Mouse (Mus musculus): ENCODE measurements around the gene Tbxa2r. TPM values are rescaled to one million over a fixed set of nuclear protein-coding genes. Genes with fewer than 3 reads are reported as not detected.

The Tbxa2r gene
- total and polyA plus RNA-seq, 2 experiments: 0.37 to 4.0 TPM

- Histone ChIP-seq H3K27ac (replicated peaks; ENCODE audit: insufficient read depth, low read depth, low read length) (no peak overlapping the region), H3K4me1 (ENCODE audit: control insufficient read depth, insufficient read depth, low read length) (peaks cover 18% of the 10 kb centered on the region), H3K4me3 (ENCODE audit: insufficient read depth, low read depth, low read length) (no peak overlapping the region), H3K79me2 (ENCODE audit: control insufficient read depth, insufficient read depth, low read length) (peaks cover 9% of the 10 kb centered on the region; the same call in 1 of the 2 replicates), H3K27me3 (ENCODE audit: control insufficient read depth, insufficient read depth, low read length) (no peaks in the 10 kb centered on the region), H3K9ac (ENCODE audit: low read depth, low read length) (no peak overlapping the region), H3K36me3 (ENCODE audit: control insufficient read depth, insufficient read depth, low read length) (peaks cover 7% of the 10 kb centered on the region)
- WGBS: 94% methylated on average over 27 of the region's 27 CpGs
- no peak for TF ChIP-seq CTCF (IDR thresholded peaks at IDR 0.05; ENCODE audit: low read depth, low read length)
- TF ChIP-seq POLR2A (IDR thresholded peaks at IDR 0.05; ENCODE audit: extremely low read depth, insufficient read depth, low read length): no peak
- DNase-seq (ENCODE audit: extremely low read depth, low read depth, low spot score): no peak
Measured at GRCm38 (mm10) chr10:81322444-81322843, 6.1 kb upstream of the Tbxa2r start.

- H3K27me3 ChIP-seq (ENCODE audit: control insufficient read depth, insufficient read depth, low read length): no peaks in the 10 kb centered on the region
- peaks cover 17% of the 10 kb centered on the region for H3K4me1 ChIP-seq (ENCODE audit: control insufficient read depth, insufficient read depth, low read length)
- no peak overlapping the region for H3K9ac ChIP-seq (ENCODE audit: low read depth, low read length)
- H3K79me2 ChIP-seq (ENCODE audit: control insufficient read depth, insufficient read depth, low read length): peaks cover 9% of the 10 kb centered on the region; the same call in 1 of the 2 replicates
- H3K4me3 ChIP-seq (ENCODE audit: insufficient read depth, low read depth, low read length): no peak overlapping the region
- H3K27ac ChIP-seq (replicated peaks; ENCODE audit: insufficient read depth, low read depth, low read length): no peak overlapping the region
- TF ChIP-seq POLR2A (IDR thresholded peaks at IDR 0.05; ENCODE audit: extremely low read depth, insufficient read depth, low read length) (no peak), CTCF (IDR thresholded peaks at IDR 0.05; ENCODE audit: low read depth, low read length) (no peak)
- WGBS: 96% methylated on average over 23 of the region's 23 CpGs
- H3K36me3 ChIP-seq (ENCODE audit: control insufficient read depth, insufficient read depth, low read length): peaks cover 7% of the 10 kb centered on the region
- DNase-seq (ENCODE audit: extremely low read depth, low read depth, low spot score): no peak
Measured at GRCm38 (mm10) chr10:81323141-81323775, 5.3 kb upstream of the Tbxa2r start.

GRCm38 (mm10) chr10:81323791-81324530, 4.6 kb upstream of the Tbxa2r start:
- Histone ChIP-seq H3K36me3 (ENCODE audit: control insufficient read depth, insufficient read depth, low read length) (peaks cover 7% of the 10 kb centered on the region), H3K4me1 (ENCODE audit: control insufficient read depth, insufficient read depth, low read length) (peaks cover 10% of the 10 kb centered on the region), H3K27ac (replicated peaks; ENCODE audit: insufficient read depth, low read depth, low read length) (no peak overlapping the region), H3K9ac (ENCODE audit: low read depth, low read length) (no peak overlapping the region), H3K4me3 (ENCODE audit: insufficient read depth, low read depth, low read length) (no peak overlapping the region), H3K27me3 (ENCODE audit: control insufficient read depth, insufficient read depth, low read length) (no peaks in the 10 kb centered on the region), H3K79me2 (ENCODE audit: control insufficient read depth, insufficient read depth, low read length) (peaks cover 9% of the 10 kb centered on the region; the same call in 1 of the 2 replicates)
- no peak for DNase-seq (ENCODE audit: extremely low read depth, low read depth, low spot score)
- 92% methylated on average over 18 of the region's 18 CpGs for WGBS
- TF ChIP-seq POLR2A (IDR thresholded peaks at IDR 0.05; ENCODE audit: extremely low read depth, insufficient read depth, low read length) (no peak), CTCF (IDR thresholded peaks at IDR 0.05; ENCODE audit: low read depth, low read length) (no peak)

GRCm38 (mm10) chr10:81325176-81325575, 3.4 kb upstream of the Tbxa2r start:
- H3K9ac ChIP-seq (ENCODE audit: low read depth, low read length): no peak overlapping the region
- TF ChIP-seq CTCF (IDR thresholded peaks at IDR 0.05; ENCODE audit: low read depth, low read length) (no peak), POLR2A (IDR thresholded peaks at IDR 0.05; ENCODE audit: extremely low read depth, insufficient read depth, low read length) (no peak)
- H3K4me3 ChIP-seq (ENCODE audit: insufficient read depth, low read depth, low read length): no peak overlapping the region
- no peak for DNase-seq (ENCODE audit: extremely low read depth, low read depth, low spot score)
- H3K4me1 ChIP-seq (ENCODE audit: control insufficient read depth, insufficient read depth, low read length): peaks cover 2% of the 10 kb centered on the region
- 95% methylated on average over 21 of the region's 21 CpGs for WGBS
- peaks cover 9% of the 10 kb centered on the region; the same call in 1 of the 2 replicates for H3K79me2 ChIP-seq (ENCODE audit: control insufficient read depth, insufficient read depth, low read length)
- peaks cover 7% of the 10 kb centered on the region for H3K36me3 ChIP-seq (ENCODE audit: control insufficient read depth, insufficient read depth, low read length)
- H3K27me3 ChIP-seq (ENCODE audit: control insufficient read depth, insufficient read depth, low read length): no peaks in the 10 kb centered on the region
- no peak overlapping the region for H3K27ac ChIP-seq (replicated peaks; ENCODE audit: insufficient read depth, low read depth, low read length)

- Histone ChIP-seq H3K79me2 (ENCODE audit: control insufficient read depth, insufficient read depth, low read length) (peaks cover 9% of the 10 kb centered on the region; the same call in 1 of the 2 replicates), H3K4me3 (ENCODE audit: insufficient read depth, low read depth, low read length) (no peak overlapping the region), H3K9ac (ENCODE audit: low read depth, low read length) (no peak overlapping the region), H3K4me1 (ENCODE audit: control insufficient read depth, insufficient read depth, low read length) (peaks cover 2% of the 10 kb centered on the region), H3K27me3 (ENCODE audit: control insufficient read depth, insufficient read depth, low read length) (no peaks in the 10 kb centered on the region), H3K27ac (replicated peaks; ENCODE audit: insufficient read depth, low read depth, low read length) (no peak overlapping the region), H3K36me3 (ENCODE audit: control insufficient read depth, insufficient read depth, low read length) (peaks cover 7% of the 10 kb centered on the region)
- TF ChIP-seq POLR2A (IDR thresholded peaks at IDR 0.05; ENCODE audit: extremely low read depth, insufficient read depth, low read length): no peak
- TF ChIP-seq CTCF (IDR thresholded peaks at IDR 0.05; ENCODE audit: low read depth, low read length): no peak
- DNase-seq (ENCODE audit: extremely low read depth, low read depth, low spot score): no peak
- 94% methylated on average over 18 of the region's 18 CpGs for WGBS
Measured at GRCm38 (mm10) chr10:81325781-81326180, 2.8 kb upstream of the Tbxa2r start.
